Mouse (Mus musculus) mouse trophoblast stem cell (cell line): ENCODE data around the gene Abcc9.

ENCODE experiments used
- in situ Hi-C, 2 experiments: fragments of 300-500 bp; cut with MseI, MboI; formaldehyde crosslinking; loops; 2 replicates in 1 of 2; 3 replicates in 1 of 2; pipeline ENCODE4 v1.15.1; 2025

The Abcc9 gene

DNA sequence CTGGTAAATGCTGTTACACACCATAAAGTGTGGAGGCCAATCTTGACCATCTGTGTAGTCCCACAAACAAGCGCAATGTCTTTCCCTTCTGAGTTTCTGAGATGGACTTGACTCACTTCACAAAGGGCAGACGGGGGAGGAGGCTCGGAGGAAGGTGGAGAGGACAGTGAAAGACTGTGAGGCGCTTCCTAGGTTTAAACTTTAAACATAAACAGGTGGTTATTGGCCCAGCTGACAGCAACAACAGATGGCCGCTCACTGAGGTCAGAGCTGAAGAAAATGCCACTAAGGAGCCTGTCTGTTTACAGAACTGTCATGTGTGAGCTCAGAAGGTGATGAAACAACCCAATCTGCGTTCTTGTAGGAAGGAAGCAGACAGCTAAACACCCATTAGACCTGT lies 78.8 kb downstream of the Abcc9 start:
- in situ Hi-C loops = no loop called here

DNA sequence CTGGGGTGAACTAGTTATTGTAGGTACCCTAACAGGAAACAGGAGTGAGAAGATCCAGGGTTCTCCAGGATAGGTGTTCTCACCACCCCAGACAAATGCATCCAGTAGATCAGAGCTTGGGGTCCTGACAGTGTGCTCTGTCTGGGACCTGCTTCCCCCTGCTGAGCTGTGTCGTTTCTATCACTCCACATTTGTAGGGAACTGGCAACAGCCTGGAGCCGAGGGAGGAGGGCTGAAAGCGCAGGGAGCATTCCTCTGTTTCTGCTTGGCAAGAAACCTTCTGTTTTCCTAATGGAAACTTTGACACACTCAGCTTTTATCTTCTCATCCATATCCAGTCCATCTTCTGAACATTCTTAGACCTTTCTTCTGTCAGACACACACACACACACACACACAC lies 85.5 kb downstream of the Abcc9 start:
- in situ Hi-C loops = no loop called here

DNA sequence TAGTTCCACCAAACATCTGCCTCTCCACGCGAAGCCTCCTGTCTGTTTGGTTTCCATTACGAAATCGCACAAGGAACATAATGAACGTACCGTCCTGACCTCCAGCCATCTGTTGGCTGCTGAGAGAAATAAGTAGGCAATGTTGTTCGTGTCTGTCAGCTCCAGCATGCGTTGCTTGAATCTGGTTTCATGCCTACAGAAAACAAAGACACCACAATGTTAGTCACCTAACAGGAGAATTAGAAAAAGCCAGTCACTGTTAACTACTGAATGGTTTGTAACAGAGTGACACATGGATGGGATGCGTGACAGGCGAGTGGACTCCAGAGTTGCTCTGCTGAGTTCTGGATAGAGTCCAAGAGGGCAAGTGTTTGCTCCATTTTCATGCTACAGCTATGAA lies 87.8 kb downstream of the Abcc9 start:
- in situ Hi-C loops = no loop called here

DNA sequence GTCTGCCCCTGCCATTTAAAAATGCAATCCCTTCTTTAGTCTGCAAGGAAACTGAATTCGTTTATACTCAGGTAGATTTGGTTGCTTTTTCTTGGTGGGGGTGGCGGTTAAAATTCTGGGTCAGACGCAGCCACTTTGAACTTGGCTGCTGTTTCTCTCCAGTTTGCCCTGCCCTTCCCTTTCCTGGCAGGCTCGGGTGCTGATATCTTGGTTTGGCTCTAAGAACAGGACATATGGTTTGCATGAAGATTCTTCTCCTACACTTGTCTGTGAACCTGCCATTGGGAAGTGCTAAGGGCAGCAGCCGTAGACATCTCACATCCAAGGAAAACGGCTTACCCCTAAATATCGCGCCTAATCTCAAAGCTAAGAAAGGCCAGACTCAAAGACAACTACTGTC lies 89.7 kb downstream of the Abcc9 start:
- in situ Hi-C loops = no loop called here

DNA sequence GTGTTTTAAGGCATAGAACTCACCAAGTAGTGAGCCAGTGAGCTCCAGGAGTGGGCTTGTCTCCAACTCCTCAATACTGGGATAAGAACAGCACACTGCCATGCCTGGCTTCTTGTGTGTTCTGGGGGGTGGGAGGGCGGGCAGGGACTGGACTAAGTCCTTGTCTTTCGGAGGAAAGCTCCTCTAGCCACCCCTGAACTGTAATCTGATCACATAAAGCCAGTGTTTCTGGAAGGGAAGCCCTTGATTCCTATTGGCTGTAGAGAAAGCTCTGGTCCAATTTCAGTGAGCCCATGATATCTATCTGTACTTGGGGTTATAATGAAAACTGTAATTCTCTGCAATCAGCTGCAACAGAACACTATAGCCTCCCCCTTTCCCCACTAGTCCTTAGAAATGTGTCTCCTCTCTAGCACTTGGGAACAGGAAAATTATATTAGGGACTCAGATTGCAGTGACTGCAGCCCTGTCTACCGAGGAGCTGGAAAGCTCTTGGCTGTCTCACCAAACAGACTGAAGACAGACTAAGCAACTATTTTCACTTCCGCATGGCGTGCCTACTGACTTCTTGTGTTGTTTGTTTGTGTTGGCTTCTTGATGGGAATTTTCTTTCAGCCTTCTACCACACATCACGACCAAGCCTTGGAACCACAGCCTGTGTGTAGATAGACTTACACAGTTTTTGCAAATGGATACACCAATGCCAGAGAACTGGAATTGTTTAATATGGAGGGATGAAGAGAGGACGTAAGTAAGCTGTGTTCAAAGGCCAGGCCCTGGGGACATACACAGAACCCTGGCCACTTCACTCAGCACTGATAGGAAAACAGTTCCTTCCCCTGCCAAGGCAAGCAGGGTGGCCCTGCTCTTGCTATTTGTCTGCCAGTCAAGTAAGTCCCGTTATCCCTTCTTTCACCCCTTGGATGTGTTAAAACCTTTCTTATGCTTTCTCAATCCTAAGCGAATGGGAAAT lies 92.4 kb downstream of the Abcc9 start:
- in situ Hi-C loops = no loop called here

DNA sequence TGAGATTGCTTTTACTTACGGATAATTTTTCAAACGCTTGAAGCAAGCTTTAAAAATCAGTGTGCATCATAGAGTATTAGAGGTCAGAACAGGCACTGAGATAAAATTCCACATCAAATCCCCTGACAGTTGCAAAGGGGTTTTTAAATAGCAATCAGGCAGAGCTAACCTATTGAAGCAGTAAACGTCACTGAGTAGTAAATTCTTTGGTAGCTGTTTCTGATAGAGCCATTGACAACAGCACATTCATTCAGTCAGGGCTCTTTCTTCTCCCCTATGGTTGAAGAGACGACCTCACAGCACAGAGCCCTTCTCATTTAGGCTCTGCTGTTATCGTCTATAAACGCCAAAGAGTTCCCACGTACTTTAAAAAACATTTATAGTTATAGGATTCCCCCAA lies 95.0 kb downstream of the Abcc9 start:
- in situ Hi-C loops = no loop called here

DNA sequence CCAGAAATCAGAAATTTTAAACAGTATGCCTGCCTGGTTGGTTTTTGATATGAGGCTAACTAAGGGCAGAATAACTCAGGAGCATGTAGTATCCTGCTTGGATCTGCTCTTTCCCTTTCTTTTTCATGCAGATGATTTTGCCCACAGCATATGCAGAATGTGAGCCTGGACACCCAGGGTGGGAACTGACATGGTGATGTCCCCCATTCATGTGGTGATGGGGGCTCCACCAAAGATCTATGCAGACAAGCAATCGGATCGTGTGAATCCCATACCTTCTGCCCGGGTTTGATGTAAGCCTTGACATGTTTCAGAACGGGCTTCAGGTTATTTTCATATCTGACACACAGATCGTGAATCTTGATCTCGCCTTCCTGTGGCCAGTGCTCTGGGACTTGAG lies 99.3 kb downstream of the Abcc9 start:
- in situ Hi-C loops = no loop called here

DNA sequence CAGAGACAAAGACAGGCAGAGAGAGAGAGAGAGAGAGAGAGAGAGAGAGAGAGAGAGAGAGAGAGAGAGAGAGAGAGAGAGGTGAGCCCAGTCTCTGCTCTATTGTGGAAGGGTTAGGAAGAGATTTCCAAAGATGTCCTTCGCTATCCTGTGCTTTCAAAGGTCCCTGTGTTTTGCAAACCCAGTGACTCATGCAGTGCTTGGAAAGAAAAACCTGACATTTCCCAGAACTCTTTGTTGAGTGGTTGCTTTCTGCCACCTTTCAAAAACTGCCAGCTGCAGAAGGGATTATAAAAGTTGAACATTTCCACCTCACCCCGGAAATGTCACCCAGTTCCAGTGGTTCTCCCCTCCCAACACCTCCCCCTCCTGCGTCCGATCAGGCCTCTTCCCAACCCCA lies 123.3 kb downstream of the Abcc9 start:
- in situ Hi-C loops = no loop called here

DNA sequence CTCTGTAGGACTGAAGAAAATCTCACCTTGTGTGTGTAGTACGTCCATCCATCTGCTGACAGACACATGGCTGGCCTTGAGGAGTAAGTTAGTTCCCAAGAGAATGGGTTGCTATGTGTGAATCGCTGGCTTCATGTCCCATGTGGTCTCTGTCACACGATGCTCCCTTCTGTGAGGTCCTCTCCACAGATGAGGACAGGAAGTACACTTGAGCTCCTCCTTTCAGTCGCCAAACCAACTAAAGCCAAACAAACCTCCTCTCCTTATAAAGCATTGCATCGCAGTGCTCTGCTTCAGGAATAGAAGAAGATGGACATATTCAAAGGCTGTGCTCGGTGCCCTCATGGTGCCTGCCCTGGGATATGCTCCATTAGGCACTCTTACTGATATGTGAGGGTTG lies 124.3 kb downstream of the Abcc9 start:
- in situ Hi-C loops = no loop called here

DNA sequence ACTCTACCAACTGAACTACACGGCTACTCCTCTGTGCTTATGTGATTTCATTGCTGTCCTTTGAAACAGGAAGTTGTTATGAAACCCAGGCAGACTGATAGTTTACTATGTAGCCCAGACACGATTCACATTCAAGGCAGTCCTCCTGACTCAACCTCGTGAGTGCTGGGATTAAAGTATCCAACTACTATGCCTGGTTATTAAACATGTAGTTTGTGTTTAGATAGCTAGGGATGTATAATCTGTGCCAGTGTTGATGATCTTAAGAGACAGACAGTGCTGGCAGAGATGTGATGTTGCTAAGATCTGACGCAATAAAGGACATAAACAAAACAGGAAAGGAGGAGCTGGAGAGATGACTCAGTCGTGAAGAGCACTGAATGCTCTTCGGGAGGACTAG lies 129.2 kb downstream of the Abcc9 start:
- in situ Hi-C loops = no loop called here

DNA sequence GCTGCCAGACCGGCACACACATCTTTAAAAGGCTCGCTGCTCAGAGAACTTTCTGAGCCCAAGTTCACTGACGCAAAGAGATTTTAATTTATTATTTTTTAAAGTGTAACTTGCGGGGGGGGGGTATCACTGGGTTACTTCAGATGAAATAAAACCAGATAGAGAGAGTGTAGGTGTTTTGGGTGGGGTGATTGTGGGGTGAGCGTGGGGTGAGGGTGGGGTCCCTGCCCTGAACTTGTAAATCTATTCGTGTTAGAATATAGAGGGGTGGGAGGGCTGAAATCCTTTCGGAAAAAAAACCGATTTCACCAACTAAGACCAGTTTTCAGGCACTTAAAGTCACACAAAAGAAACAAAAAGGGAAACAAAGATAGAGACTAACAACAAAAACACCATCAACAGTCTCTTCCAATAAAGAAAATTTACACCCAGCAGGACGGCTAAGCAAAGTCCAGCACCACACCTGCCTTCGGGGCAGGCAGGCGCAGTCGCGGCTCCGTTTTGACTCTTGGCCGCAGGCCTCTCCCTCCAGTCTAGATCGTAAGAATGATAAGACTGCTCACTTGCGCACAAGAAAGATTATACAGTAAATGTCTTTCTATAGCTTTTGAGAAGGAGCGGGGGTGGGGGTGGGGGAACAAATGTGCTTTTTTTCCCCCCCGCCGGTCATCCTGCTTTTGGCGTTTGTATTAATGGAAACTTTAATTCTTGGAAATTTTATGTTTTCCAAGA lies 130.3 kb downstream of the Abcc9 start:
- in situ Hi-C loops = no loop called here

DNA sequence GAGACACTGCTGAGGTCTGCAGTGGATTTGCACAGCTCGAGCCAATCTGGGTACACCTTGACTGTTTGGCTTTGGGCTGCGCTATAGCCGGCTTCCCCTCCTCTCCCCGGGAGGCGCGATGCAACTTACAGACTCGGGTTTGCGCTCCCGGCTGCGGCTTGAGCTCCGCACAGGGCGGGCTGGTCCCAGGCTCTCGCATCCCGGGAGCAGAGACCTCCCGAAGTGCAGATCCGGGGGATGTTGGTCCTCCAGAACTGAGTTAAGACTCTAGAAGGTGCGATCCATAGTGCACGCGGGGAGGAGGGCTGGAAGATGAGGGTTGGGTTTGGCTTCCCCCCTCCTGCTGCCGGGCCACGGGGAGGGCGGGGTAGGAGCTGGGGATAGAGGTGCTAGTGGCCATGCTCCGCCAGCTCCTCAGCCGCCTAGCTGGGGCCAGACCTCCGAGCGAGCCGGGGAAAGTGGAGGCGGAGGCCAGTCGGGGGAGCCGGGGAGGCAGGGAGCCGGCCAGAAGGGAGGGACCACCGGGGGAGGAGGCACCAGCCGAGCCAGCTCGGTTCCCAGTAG lies 131.0 kb downstream of the Abcc9 start, which contains the start of gene Kcnj8:
Gene Kcnj8 (minus strand): TSS at position 560 of the 564 bp plus-strand sequence.
- in situ Hi-C loops = no loop called here

DNA sequence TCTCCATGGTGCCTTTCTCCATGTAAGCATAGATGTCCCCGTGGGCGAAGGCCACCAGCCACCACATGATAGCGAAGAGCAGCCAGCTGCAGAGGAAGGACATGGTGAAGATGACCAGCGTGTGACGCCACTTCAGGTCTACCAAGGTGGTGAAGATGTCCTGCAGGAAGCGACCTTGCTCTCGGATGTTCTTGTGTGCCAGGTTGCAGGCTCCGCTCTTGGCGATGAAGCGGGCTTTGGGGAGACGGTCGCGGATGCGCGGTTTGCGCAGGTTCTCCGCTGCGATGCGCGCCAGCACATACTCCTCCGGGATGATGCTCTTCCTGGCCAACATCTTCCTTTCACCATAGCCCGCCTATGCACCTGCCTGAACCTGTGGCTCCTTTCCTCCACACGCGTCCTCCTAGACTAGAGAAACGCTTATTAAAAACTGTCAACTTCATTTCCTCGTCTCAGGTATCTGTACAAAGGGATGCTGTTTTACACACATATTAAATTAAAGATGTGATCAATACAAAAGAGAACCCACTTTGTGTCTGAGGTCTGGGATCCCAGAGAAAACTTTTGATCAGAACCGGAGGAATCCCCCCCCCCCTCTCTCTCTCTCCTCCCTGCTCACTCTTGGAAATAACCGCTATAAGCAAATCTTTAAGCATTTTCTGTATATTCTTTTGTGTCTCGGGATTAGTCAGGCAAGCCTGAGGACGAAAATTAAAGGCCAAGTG lies 131.9 kb downstream of the Abcc9 start:
- in situ Hi-C loops = no loop called here

DNA sequence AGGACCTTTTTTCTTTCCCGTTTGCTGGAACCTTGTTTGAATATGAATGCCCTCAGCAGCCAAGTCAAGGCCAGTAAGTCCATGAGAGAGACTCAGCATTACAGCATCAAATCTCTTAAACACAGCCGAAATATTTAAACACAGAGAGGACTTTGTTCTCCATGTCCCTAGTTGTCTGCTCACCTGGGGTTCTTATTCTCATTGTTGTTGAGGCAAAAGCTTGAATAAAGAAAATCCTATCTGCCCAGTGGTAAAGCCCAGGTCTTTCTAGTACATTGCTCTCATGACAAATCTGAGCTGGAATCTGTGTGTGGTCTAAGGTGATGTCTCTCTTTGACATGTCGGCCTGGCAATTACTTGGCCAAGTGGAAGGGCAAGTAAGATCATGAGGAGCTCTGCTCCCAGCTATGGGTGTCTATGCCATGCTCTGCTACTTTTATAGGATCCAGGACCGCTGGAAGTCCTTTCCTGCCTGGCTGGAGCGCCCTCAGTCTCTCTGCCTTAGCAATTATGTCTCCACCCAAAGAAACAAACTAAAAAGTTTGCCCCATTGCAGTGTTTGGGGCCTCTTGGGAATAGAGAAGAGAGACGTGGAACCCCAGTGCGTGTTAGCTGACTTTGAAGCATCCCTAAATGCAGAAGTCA lies 133.3 kb downstream of the Abcc9 start:
- in situ Hi-C loops = no loop called here

DNA sequence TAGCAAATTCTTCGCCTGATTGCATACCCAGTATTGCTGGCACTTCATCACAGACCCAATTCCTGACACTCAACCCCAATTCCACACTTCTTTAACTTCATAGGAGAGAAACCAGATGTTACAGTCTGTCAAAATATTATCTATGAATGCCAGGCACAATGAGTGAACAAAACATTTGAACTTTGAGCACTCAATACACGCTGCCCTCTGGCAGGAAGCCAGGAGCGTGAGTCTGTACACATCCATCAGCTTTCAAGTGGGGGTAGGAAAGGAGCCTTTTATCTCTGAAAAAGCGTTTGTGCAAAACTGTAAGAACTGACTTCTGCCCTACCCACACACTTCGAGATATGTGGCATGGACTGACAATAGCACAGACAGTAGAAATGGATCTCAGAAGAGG lies 134.7 kb downstream of the Abcc9 start:
- in situ Hi-C loops = no loop called here

DNA sequence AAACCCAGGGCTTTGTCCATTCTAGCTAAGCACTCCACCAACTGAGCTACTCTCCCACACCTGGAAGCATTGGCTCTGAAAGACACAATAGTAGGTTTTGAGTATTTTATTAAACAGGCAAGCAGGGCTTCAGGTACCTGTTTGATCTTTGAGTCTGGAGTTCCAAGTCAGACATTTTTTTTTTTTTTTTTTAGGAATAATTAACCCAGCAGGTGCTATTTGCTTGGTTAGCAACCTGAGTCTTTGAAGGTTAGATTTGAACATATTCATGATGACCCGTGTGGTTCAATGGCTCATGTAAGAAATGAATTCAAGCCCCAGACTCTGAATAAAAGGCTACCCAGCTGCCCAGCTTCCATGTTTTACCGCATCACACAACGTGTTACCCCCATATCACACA lies 137.4 kb downstream of the Abcc9 start:
- in situ Hi-C loops = no loop called here

DNA sequence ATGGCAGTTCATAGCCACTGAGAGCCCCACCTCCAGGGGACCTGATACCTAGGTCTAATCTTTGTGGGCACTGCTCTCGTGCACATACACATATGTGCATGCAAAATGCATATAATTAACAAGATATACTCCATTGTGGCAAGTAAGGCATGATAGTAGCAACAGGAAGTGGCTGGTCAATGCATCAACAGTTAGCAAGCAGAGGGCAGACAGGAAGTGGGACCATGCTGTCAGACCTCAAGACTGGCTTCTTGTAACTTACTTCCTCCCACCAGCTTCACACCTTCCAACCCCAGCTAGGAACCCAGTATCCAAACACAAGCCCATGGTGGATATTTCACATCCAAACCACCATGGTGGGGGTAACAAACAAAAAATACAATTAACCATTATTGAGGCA lies 141.0 kb downstream of the Abcc9 start:
- in situ Hi-C loops = no loop called here

DNA sequence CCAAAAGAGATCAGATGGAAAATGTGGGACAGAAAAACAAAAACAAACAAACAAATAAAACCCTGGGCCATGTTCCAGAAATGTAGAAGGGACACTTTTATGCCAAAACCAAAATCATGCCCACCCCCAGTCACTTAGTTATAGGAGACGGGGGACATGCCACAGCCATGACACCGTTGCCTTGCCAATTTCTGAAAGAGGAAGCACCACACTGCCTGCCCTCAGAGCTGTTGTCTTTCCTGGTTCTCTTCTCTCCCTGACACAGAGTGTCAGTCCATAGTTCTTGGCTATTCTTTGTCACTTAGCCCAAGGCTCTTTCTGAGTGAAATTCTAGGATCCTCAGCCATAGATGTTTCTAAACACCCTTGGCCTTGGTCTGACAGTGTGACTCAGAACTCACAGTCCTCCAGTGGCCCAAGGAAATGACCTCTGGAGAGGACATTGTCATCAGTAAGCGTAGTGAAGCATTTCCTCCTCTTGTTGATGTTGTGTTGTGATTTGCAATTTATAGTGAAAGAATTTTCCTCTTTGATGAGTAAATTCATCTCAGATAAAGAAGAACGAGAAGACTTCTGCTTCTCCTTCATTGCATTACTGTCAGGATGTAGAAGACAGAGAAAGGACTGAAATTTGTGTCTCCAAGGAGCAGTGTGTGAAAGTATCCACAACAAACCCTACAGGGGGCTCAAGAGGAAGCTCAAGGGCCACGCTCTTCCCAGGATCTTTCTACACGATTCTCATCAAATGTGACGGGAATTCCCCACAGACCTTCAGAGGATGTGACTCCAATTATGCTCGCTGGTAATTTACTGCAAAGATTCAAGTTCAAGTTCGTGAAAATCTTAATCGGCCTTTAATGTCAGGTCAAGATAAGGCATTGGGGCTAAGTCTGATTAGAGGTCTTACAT lies 143.1 kb downstream of the Abcc9 start:
- in situ Hi-C loops = no loop called here

DNA sequence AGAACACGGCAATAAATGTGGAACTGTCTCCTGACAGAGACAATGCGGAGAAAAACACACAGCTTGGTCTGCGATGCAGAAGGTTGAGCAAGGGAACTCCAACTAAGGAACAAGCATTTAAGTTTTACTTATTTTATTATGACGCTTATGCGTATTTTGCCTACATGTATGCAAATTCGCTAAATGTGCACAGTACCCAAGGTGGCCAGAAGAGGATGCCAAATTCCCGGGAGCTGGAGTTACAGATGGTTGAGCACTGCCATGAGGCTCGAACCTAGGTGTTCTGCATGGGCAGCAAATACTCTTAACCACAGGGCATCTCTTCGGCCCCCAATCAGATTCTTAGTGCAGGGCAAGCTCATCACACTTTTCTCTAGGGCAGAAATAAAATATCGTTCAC lies 144.0 kb downstream of the Abcc9 start:
- in situ Hi-C loops = no loop called here

DNA sequence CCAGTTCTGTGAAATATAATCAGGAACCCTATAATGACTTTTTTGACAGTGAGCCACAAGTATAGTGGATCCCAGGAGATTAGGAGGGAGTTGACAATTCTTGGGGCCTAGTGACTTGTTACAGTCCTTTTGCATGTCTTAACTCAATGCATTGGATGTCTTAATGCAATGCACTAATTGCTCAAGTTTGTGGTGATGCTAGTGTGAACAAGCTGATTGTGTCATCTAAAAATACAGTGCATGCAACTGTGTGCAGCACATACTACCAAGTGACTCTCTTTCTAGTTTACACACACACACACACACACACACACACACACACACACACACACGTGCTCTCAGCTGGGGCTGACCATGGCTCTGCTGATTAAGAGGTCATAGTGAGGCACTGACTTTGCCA lies 146.1 kb downstream of the Abcc9 start:
- in situ Hi-C loops = no loop called here
